In genomic region chr4:89286566-89286965, GRCm38 (mm10) we compare ENCODE assay signal across 27 mouse cellular contexts. TPM values are rescaled to one million over a fixed set of nuclear protein-coding genes. Genes with fewer than 3 reads are reported as not detected.
"Had no signal": no experiment of that assay in that cellular context is flagged by ENCODE, and none has a peak within 500 bp of the region (broad histone marks: within the 10 kb centered on the region; RNA-seq: fewer than 3 reads in every experiment).

No protein-coding gene starts in this region.

- H3K9me3 ChIP-seq: liver, embryonic 13.5 days; midbrain, embryonic 10.5 days; midbrain, embryonic 13.5 days; stomach, embryonic 15.5 days had no signal

- H3K36me3 ChIP-seq: liver, embryonic 13.5 days; midbrain, embryonic 10.5 days; midbrain, embryonic 13.5 days; stomach, embryonic 15.5 days had no signal

- H3K4me3 ChIP-seq: left cerebral cortex, adult 2 months; liver, embryonic 13.5 days; midbrain, embryonic 10.5 days; midbrain, embryonic 13.5 days; myocyte; stomach, embryonic 15.5 days had no signal

- H3K4me1 ChIP-seq: liver, embryonic 13.5 days had no signal

- H3K9ac ChIP-seq: liver, embryonic 13.5 days; midbrain, embryonic 13.5 days; stomach, embryonic 15.5 days had no signal

- H3K4me2 ChIP-seq: liver, embryonic 13.5 days; midbrain, embryonic 13.5 days; stomach, embryonic 15.5 days had no signal

- H3K27ac ChIP-seq: kidney, postnatal 0 days; left cerebral cortex, adult 2 months; liver, embryonic 13.5 days; midbrain, embryonic 10.5 days; midbrain, embryonic 13.5 days; stomach, embryonic 15.5 days had no signal

- ATAC-seq: midbrain, embryonic 13.5 days; midbrain, embryonic 16.5 days had no signal

- DNase-seq: kidney, adult 2 months; kidney, postnatal 36 days; layer of hippocampus, postnatal 36 days; liver, embryonic 13.5 days; lung, adult 2 months; lung, postnatal 14 days; lung, postnatal 4 days; right cerebral cortex, adult 18-20 months; right cerebral cortex, postnatal 25 days; spleen, adult 18-20 months; thymus, adult 18-20 months; thymus, postnatal 36 days had no signal

RNA-seq across cellular contexts. Expression of gene Cdkn2a, which starts 7.9 kb away (rescaled TPM):
- total RNA-seq: layer of hippocampus, postnatal 36 days; left cerebral cortex, adult 2 months; megakaryocyte progenitor cell, adult 5-6 weeks; monocyte, adult 5-6 weeks had no signal
- polyA plus RNA-seq: kidney, embryonic 14.5 days; kidney, postnatal 0 days; limb, embryonic 11.5 days; liver, embryonic 13.5 days; liver, embryonic 16.5 days; lung, embryonic 16.5 days; midbrain, embryonic 10.5 days; midbrain, embryonic 13.5 days; midbrain, embryonic 16.5 days; myocyte; neural tube, embryonic 11.5 days; neural tube, embryonic 14.5 days; stomach, embryonic 15.5 days had no signal

RNA-seq across cellular contexts. Expression of gene Cdkn2b, which starts 24.3 kb away (rescaled TPM):
- total RNA-seq: megakaryocyte progenitor cell, adult 5-6 weeks; monocyte, adult 5-6 weeks had no signal
- polyA plus RNA-seq: myocyte had no signal
